ENCODE assay signal across 8 mouse cellular contexts in genomic region chr1:151344283-151345108, GRCm38 (mm10). TPM values are rescaled to one million over a fixed set of nuclear protein-coding genes. Genes with fewer than 3 reads are reported as not detected.
DNase-seq lines count a peak whose midpoint lies in the region; ATAC-seq lines count a peak whose summit lies in the region.

TSS of gene Ivns1abp (plus strand) at chr1:151344477.

- peak; percentile 93 for ATAC-seq in intestine, embryonic 14.5 days (replicated peaks; ENCODE audit: low FRiP score, low TSS enrichment, low read depth)

- no peaks in the 10 kb centered on the region for H3K27me3 ChIP-seq in intestine, embryonic 14.5 days (replicated peaks; ENCODE audit: control insufficient read depth, insufficient read depth, low read length)

- peaks cover 23% of the 10 kb centered on the region for H3K4me1 ChIP-seq in intestine, embryonic 14.5 days (replicated peaks; ENCODE audit: control insufficient read depth, insufficient read depth, low read length)

- peak within 1 kb of the TSS; percentile 89 for H3K4me3 ChIP-seq in intestine, embryonic 14.5 days (ENCODE audit: low read depth, low read length)

- WGBS in intestine, embryonic 14.5 days: under 1% methylated on average over 85 of the region's 104 CpGs

- no peaks in the 10 kb centered on the region for H3K9me3 ChIP-seq in intestine, embryonic 14.5 days (ENCODE audit: control insufficient read depth, low read length)

- peaks cover 3% of the 10 kb centered on the region for H3K36me3 ChIP-seq in intestine, embryonic 14.5 days (ENCODE audit: control insufficient read depth, insufficient read depth, low read length)

- peak; percentile 93 to 95 for DNase-seq in adrenal gland, adult 18-20 months (ENCODE audit: low spot score in 2 of 2)
- peak; percentile 99 for DNase-seq in embryo, embryonic 11 days
- DNase-seq in gastrocnemius, postnatal 25 days: peak; percentile 98
- DNase-seq in intestine, embryonic 14.5 days (ENCODE audit: low spot score): peak; percentile 96
- peak; percentile 97 to 98 for DNase-seq in left cerebral cortex, postnatal 14 days (ENCODE audit: low spot score in 2 of 2)
- peak; percentile 97 for DNase-seq in mesoderm, embryonic 11.5 days (ENCODE audit: low read depth, low spot score)
- DNase-seq in right cerebral cortex, postnatal 36 days (ENCODE audit: low spot score in 2 of 2): peak; percentile 97 to 98
- DNase-seq in yolk sac, embryonic 10.5 days (ENCODE audit: low spot score): peak; percentile 98

- H3K27ac ChIP-seq in intestine, embryonic 14.5 days (ENCODE audit: low read depth): peak within 1 kb of the TSS; percentile 91

- H3K9ac ChIP-seq in intestine, embryonic 14.5 days (ENCODE audit: low read length): peak within 1 kb of the TSS; percentile 96

- intact Hi-C loops in left cerebral cortex, postnatal 14 days (cut with DNase I): loop anchor here (2.0 to 10.0 kb wide), 3 partner anchors 90 to 952 kb away; partner anchors contain the start of genes Odr4 and Tpr

- peak within 1 kb of the TSS; percentile 74 for H3K4me2 ChIP-seq in intestine, embryonic 14.5 days (ENCODE audit: low read length)

RNA-seq across cellular contexts. Expression of gene Ivns1abp, which starts in this region (rescaled TPM):
- 100 to 1,000 TPM; 102 to 147 TPM for total RNA-seq in adrenal gland, adult 18-20 months (2021)
- 100 to 1,000 TPM in 1 of 2 experiments, 10 to 100 TPM in 1; 92.3 to 113 TPM for total RNA-seq in gastrocnemius, postnatal 25 days (2021)
- 298 and 319 TPM in 2 replicates for polyA plus RNA-seq in intestine, embryonic 14.5 days (2014; fragmentation: Nextera tagmentation; extraction: Ambion mirVana)
- 100 to 1,000 TPM; 125 to 135 TPM for total RNA-seq in left cerebral cortex, postnatal 14 days (2021)

Comparison
In these comparisons a context has a peak if more than half of its experiments do, and no peak if none do; other contexts are left out.
1. Peak in every context shown above with its lines: DNase-seq, ATAC-seq, H3K4me3 ChIP-seq and H3K27ac ChIP-seq.